Mouse (Mus musculus): ENCODE data around the gene Colgalt1.

DNA sequence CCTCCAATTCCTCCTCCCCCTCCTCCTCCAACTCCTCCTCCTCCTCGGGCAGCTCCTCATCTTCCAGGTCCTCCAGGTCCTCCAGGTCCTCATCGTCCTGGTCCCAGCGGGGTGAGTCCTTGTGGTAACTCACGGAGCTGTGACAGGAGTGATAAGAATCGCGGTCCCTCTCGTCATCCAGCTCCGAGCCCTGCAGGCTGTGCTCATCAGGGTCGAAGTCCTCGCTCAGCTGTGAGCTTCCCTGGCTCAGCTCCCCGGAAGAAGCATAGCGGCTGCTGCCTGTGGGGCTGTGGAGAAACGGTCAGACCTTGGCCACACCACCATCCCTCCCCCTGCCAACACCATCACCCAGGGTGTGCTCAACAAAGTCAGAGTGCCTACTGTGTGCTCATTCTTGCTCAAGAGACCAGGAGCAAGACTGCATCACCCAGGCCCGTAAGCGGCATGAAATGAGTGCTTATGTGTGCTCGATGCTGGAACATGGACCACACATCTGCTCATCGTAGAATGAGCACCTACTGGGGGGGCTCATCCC lies 47.8 kb downstream of the Colgalt1 start:
- no peak for TF ChIP-seq CTCF (IDR thresholded peaks at IDR 0.05; ENCODE audit: low read depth)
- no peak for TF ChIP-seq EP300 (IDR thresholded peaks at IDR 0.05; ENCODE audit: low read depth)
